Mouse (Mus musculus): ENCODE measurements at regions not wholly inside any gene's neighbourhood (a gene's known extent, or its start where the extent isn't known, plus 50 kb on each side); places are given as distances from the start of the nearest gene placed in this dataset.

DNA sequence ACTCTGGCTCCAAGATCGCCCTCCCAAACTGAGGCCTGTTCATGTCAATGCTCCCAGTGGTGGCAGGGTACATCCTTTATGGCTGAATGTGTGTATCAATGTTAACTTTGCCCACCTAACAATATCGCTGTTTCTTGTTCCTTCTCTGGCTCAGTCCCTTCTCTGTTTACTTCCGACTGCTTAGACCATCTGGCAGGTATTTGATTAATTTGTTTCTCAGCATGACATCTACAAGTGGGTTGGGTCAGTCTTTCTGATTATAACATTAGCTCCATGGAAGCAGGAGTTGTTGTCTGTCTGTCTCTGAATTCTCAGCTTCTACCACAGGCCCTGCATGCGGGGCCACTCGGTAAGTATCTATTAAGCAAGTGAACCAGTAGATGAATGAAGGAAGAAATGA is 49.9 kb upstream of the Peli1 start:
- no peak for TF ChIP-seq CTCF (IDR thresholded peaks at IDR 0.05; ENCODE audit: control insufficient read depth, insufficient read depth, insufficient replicate concordance, low read depth, low read length)
- no peak for TF ChIP-seq POLR2A (IDR thresholded peaks at IDR 0.05; ENCODE audit: control insufficient read depth, low read depth, low read length)

All from testis, adult 2 months (tissue).